Mouse (Mus musculus): ENCODE measurements at regions not wholly inside any gene's neighbourhood (a gene's known extent, or its start where the extent isn't known, plus 50 kb on each side); places are given as distances from the start of the nearest gene placed in this dataset.

DNA sequence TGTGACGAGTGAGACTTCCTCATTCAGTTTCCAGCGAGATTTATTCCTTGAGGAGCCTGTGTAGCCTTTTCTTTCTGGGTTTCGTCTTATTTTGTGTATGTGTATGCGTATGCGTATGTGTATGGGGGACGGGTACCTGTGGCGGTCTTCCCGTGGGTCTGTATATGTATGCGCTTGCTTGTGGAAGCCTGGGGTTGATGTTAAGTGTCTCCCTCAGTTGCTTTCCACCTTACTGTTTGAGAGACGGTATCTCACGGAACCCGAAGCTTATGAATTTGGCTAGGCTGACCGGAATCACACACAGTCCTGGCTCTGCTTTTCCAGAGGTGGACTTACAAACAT is 87.1 kb downstream of the Ankrd50 start:
- no peak for DNase-seq (ENCODE audit: low read depth)

DNA sequence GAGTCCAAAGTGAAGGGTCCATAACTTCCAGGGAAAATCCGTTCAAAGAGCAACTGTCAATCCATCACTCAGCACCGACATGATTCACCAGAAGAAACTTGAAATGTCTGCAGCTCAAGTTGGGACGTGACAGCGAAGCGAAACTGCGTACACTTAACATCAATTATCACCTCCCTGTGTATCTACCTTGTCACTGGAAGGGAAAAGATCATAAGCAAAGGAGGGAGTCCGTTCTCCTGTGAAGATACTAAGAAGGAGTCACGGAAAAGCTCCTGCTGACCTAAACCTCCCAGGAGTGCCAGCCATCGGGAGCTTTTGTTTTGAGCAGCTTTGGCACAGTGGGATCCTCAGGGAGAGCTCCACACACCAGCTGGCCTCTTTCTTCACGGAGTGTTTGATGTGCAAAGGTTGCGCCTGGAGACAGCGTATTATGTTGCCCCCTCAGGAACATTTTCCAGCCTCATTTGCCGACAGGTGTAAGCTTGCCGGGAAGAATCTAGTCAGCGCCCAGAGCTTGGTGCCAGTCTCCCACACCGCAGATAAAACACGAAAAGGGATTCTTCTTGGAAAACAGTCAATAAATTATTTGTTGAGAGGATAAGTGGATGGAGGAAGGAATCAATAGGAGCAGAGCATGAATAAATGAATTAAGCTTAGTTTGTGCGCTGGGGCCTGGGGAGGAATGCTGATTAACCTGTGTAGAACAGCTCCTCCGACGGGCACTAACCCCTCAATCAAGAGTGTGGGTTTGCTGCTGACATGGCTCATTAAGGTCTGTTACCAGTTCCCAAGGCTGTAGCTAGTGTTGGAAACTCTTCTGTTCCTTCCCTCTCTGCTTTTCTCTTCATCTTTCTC is 87.7 kb downstream of the Ankrd50 start:
- DNase-seq (ENCODE audit: low read depth): no peak

DNA sequence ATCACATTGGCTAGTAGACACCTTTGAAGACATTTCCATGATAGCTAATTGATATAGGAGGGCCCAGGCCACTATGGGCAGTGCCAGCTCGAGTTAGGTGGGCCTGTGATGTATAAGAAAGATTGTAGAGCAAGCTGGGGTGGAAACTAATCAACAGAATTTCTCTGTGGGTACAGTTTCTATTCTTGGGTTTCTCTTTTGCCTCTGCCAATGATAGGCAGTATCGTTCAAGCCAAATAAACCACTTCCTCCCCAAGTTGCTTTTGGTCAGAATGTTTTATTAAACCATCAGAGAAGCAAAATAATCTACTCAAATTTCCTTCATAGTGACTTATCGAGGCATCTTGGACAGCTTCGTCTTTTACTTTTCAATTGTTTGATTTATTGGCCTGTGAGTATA is 90.3 kb downstream of the Ankrd50 start:
- no peak for DNase-seq (ENCODE audit: low read depth)

DNA sequence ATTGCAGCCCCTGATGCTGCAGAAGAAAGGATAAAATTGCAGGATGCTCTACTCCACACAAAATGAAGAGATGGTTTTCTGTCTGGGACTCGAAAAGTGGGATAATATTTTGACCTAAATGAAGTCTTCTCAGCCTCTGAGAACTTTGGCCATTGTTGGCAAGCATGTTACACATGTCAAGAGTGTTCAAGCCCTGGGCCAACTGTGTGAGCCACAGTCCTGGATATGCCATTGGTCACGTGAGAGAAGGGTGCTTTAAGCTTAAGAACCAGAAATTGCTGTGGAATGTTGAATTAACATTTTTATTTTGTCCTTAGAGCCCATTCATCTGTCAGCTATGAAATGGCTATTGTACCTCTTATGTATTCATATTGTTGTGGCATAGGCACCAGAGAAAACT is 95.0 kb downstream of the Ankrd50 start:
- DNase-seq (ENCODE audit: low read depth): no peak

DNA sequence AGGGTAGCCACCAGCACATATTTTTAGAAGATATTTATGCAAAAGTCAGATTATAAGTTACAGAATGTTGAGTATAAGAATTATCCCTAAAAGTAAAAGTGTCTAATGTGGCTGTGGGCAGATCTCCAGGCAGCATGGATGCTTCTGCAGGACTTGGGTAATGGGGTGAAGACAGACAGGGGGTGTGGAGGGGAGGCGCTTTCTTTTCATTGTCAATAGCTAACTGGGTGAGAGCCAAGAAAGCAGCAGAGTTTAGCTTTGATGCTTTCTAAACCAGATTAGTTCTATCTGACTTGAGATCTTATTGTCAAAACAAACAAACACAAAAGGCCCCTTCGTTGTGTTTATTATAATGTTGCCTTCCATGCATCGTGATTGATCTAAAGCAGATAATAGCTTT is 95.7 kb downstream of the Ankrd50 start:
- DNase-seq (ENCODE audit: low read depth): no peak

GRCm38 (mm10) chr3:38382743-38383142 is 101.9 kb downstream of the Ankrd50 start:
- DNase-seq (ENCODE audit: low read depth): peak; percentile 54

- DNase-seq (ENCODE audit: low read depth): peak; percentile 12
Measured at GRCm38 (mm10) chr3:38381623-38382022, 103.0 kb downstream of the Ankrd50 start.

- DNase-seq (ENCODE audit: low read depth): peak; percentile 29
Measured at GRCm38 (mm10) chr3:38373690-38374089, 111.0 kb downstream of the Ankrd50 start.

- no peak for DNase-seq (ENCODE audit: low read depth)
Measured at GRCm38 (mm10) chr3:38371702-38372101, 112.9 kb downstream of the Ankrd50 start.

DNA sequence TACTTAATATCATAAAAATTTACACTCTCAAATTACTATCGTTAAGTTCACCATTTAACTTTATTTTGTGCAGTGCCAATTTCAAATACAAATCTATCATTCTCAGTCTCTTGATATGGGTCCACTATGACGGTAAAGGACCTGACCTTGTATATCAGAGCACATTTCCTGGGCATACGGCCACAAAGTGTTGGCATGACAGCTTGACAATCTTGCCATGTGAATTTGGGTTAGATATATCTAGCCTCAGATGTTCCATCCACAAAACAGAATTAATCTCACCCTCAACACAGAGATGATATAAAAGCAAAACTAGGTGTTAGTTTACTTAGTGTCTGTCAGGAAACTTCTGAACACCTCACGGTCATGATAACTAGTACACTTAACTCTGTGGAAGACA is 120.8 kb downstream of the Ankrd50 start:
- no peak for DNase-seq (ENCODE audit: low read depth)

GRCm38 (mm10) chr3:38361411-38361810 is 123.2 kb downstream of the Ankrd50 start:
- no peak for DNase-seq (ENCODE audit: low read depth)

GRCm38 (mm10) chr3:38360974-38361373 is 123.7 kb downstream of the Ankrd50 start:
- DNase-seq (ENCODE audit: low read depth): no peak

- peak; percentile 9 for DNase-seq (ENCODE audit: low read depth)
Measured at GRCm38 (mm10) chr3:38360421-38360921, 124.2 kb downstream of the Ankrd50 start.

GRCm38 (mm10) chr3:38357905-38358491 is 126.6 kb downstream of the Ankrd50 start:
- no peak for DNase-seq (ENCODE audit: low read depth)

GRCm38 (mm10) chr3:38344283-38344682 is 140.4 kb downstream of the Ankrd50 start:
- DNase-seq (ENCODE audit: low read depth): no peak

- DNase-seq (ENCODE audit: low read depth): no peak
Measured at GRCm38 (mm10) chr3:38341666-38342065, 143.0 kb downstream of the Ankrd50 start.

DNA sequence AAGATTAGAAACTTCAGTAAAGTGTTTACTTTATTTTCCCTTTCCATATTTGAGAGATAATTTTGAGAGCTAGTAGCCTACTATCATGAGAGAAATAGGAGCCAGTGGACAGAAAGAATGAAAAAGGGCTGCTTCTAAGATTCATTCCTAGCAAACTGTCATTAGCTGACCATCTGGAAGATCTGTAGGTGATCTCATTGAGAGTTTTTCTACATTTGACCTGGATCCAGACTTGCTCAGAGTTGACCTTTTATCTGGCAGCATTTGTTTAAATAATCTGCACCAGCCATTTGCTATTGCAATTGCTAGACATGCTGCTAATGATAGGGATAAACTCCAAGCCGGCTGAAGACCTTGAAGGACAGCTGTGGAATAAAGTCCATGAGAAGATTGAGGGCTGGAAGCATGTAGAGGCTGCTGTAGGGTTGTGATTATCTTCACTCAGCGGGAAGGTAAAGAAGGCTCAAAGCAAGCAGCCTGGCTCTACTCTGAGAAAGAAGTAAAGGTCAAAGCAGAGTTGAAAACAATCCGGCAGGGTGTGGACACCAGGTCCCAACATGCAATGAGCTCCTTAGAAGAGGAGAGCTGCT is 151.2 kb downstream of the Ankrd50 start:
- no peak for DNase-seq (ENCODE audit: low read depth)

- DNase-seq (ENCODE audit: low read depth): no peak
Measured at GRCm38 (mm10) chr3:38331169-38331568, 153.5 kb downstream of the Ankrd50 start.

DNA sequence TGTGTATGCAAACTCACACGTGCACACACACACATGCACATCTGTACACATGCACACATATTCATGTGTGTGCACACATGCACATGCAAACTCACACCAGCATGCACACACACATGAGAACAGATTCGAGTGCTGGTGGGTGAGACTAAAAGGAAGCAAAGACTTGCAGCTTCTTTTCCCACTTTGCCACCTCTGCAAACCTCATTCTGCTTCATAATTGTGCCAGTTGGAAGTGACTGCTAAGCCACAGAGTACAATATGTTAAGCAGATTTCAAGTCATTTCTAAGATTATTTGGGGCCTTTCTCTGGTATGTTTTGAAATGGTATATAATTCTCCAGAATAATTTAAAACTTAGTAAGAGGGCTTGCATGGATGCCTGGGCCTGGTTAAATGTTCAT is 157.4 kb downstream of the Ankrd50 start:
- DNase-seq (ENCODE audit: low read depth): no peak

GRCm38 (mm10) chr3:38326211-38326610 is 158.4 kb downstream of the Ankrd50 start:
- DNase-seq (ENCODE audit: low read depth): no peak

GRCm38 (mm10) chr3:38324663-38325062 is 160.0 kb downstream of the Ankrd50 start:
- no peak for DNase-seq (ENCODE audit: low read depth)

- DNase-seq (ENCODE audit: low read depth): no peak
Measured at GRCm38 (mm10) chr3:38322426-38322825, 162.2 kb downstream of the Ankrd50 start.

GRCm38 (mm10) chr3:38321620-38322019 is 163.0 kb downstream of the Ankrd50 start:
- DNase-seq (ENCODE audit: low read depth): no peak
